8 mouse cellular contexts compared by ENCODE assay signal in genomic region chr2:180250930-180251611, GRCm38 (mm10). TPM values are rescaled to one million over a fixed set of nuclear protein-coding genes. Genes with fewer than 3 reads are reported as not detected.
A peak's percentile ranks its signal among the peaks of the same experiment; 100 is the strongest.
DNase-seq lines count a peak whose midpoint lies in the region; ATAC-seq lines count a peak whose summit lies in the region.

No protein-coding gene starts in this region.

- ATAC-seq in hindbrain, embryonic 13.5 days (ENCODE audit: low FRiP score): peak; percentile 80

- H3K4me1 ChIP-seq in hindbrain, embryonic 13.5 days (replicated peaks): peaks cover 13% of the 10 kb centered on the region

- H3K9ac ChIP-seq in hindbrain, embryonic 13.5 days: no peak overlapping the region

- H3K4me2 ChIP-seq in hindbrain, embryonic 13.5 days: no peak overlapping the region

- H3K27me3 ChIP-seq in hindbrain, embryonic 13.5 days: no peaks in the 10 kb centered on the region

- H3K27ac ChIP-seq in hindbrain, embryonic 13.5 days: 0 out of 2 replicates have a peak overlapping the region, but pooled peaks have one; percentile 12

- no peak overlapping the region for H3K4me3 ChIP-seq in hindbrain, embryonic 13.5 days

- H3K9me3 ChIP-seq in hindbrain, embryonic 13.5 days: no peaks in the 10 kb centered on the region

- H3K36me3 ChIP-seq in hindbrain, embryonic 13.5 days: no peaks in the 10 kb centered on the region

- WGBS in hindbrain, embryonic 13.5 days: 29% methylated on average over 11 of the region's 11 CpGs

- DNase-seq in WW6 (ENCODE audit: low read depth, low spot score): peak; percentile 81
- DNase-seq in cerebellum, adult 9-11 months: peak; percentile 81
- peak; percentile 68 to 80 for DNase-seq in frontal cortex, postnatal 10 days (ENCODE audit: low spot score in 2 of 2)
- peak; percentile 82 to 85 for DNase-seq in left cerebral cortex, adult 18-20 months (ENCODE audit: low spot score in 2 of 2)
- DNase-seq in lung, postnatal 4 days: peak; percentile 53 to 87
- DNase-seq in right cerebral cortex, adult 18-20 months: peak; percentile 86
- DNase-seq in yolk sac, embryonic 10.5 days (ENCODE audit: low spot score): peak; percentile 83

RNA-seq across cellular contexts. Expression of gene Rps21, which starts 6.1 kb away (rescaled TPM):
- 444 and 445 TPM in 2 replicates for polyA plus RNA-seq in hindbrain, embryonic 13.5 days (2015; fragmentation: Nextera tagmentation; extraction: Ambion mirVana)
- total RNA-seq in left cerebral cortex, adult 18-20 months (2021): 100 to 1,000 TPM; 728 to 804 TPM

RNA-seq across cellular contexts. Expression of gene Cables2, which starts 22.2 kb away (rescaled TPM):
- 19.8 and 20.8 TPM in 2 replicates for polyA plus RNA-seq in hindbrain, embryonic 13.5 days (2015; fragmentation: Nextera tagmentation; extraction: Ambion mirVana)
- total RNA-seq in left cerebral cortex, adult 18-20 months (2021): 10 to 100 TPM; 30.5 to 33.7 TPM

RNA-seq across cellular contexts. Expression of gene Lama5, which starts 25.4 kb away (rescaled TPM):
- polyA plus RNA-seq in hindbrain, embryonic 13.5 days (2015; fragmentation: Nextera tagmentation; extraction: Ambion mirVana): 1.9 and 2.1 TPM in 2 replicates
- total RNA-seq in left cerebral cortex, adult 18-20 months (2021): 10 to 100 TPM in 1 of 2 experiments, 1 to 10 TPM in 1; 8.2 to 11.2 TPM

RNA-seq across cellular contexts. Expression of gene Rbbp8nl, which starts 38.6 kb away (rescaled TPM):
- polyA plus RNA-seq in hindbrain, embryonic 13.5 days (2015; fragmentation: Nextera tagmentation; extraction: Ambion mirVana): not detected in 2 replicates
- total RNA-seq in left cerebral cortex, adult 18-20 months (2021): not detected
